Mouse (Mus musculus) testis, adult 2 months (tissue): Measurements from ENCODE around the gene Wdr73. TPM values are rescaled to one million over a fixed set of nuclear protein-coding genes. Genes with fewer than 3 reads are reported as not detected.

ENCODE experiments used
- H3K27ac ChIP-seq: fragments of 200-500 bp; 2 replicates; pipeline ENCODE4 v1.5.1; 2012; ENCODE audit warnings: low read depth, low read length; ENCODE audit not compliant: control insufficient read depth, insufficient read depth
- H3K27me3 ChIP-seq: fragments of 200-500 bp; 2 replicates; pipeline ENCODE4 v1.6.1; 2012; ENCODE audit warnings: mild to moderate bottlenecking, low read length, moderate library complexity; ENCODE audit not compliant: control insufficient read depth, insufficient read depth
- H3K36me3 ChIP-seq: fragments of 200-500 bp; 2 replicates; pipeline ENCODE4 v1.6.1; 2012; ENCODE audit warnings: mild to moderate bottlenecking, low read length; ENCODE audit not compliant: control insufficient read depth, insufficient read depth
- H3K4me1 ChIP-seq: fragments of 200-500 bp; 2 replicates; pipeline ENCODE4 v1.6.1; 2012; ENCODE audit warnings: low read length; ENCODE audit not compliant: control insufficient read depth, insufficient read depth
- H3K4me3 ChIP-seq: fragments of 200-500 bp; 2 replicates; pipeline ENCODE4 v1.5.1; 2012; ENCODE audit warnings: low read depth, mild to moderate bottlenecking, low read length, moderate library complexity, mixed read lengths; ENCODE audit not compliant: control insufficient read depth
- CTCF ChIP-seq: fragments of 200-500 bp; IDR thresholded peaks from 2 replicates; pipeline ENCODE4 v1.5.1; 2012; ENCODE audit warnings: low read depth, mild to moderate bottlenecking, inconsistent platforms, low read length, moderate library complexity; ENCODE audit not compliant: control insufficient read depth, insufficient read depth, insufficient replicate concordance
- POLR2A ChIP-seq: fragments of 200-500 bp; IDR thresholded peaks from 2 replicates; pipeline ENCODE4 v1.6.1; 2012; ENCODE audit warnings: low read depth, mild to moderate bottlenecking, inconsistent platforms, low read length, moderate library complexity; ENCODE audit not compliant: control insufficient read depth
- polyA plus RNA-seq: library from polyadenylated mRNA; depleted of rRNA; stranded (reverse); fragments of >200 nt; gene quantifications from 2 replicates; pipeline ENCODE4 v1.2.3, GENCODE M21; 2012

The Wdr73 gene
- polyA plus RNA-seq, 1 experiment, result 16.5 TPM

DNA sequence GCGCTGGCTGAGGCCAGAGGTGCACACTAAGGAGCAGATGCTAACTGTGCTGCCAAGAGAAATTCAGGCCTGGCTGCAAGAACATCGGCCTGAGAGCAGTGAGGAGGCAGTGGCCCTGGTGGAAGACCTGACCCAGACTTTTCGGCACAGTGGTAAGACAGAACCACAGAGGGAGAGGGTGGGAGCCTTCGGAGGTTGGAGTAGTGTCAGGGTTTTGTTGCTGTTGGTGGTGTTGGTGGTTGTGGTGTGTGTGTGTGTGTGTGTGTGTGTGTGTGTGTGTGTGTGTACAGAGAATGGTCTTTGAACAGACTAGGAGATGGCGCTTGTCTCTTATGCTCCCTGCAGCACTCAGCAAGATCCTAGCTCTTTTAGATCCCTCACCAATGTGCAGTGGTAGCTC is 37.5 kb downstream of the Wdr73 start:
- H3K27me3 ChIP-seq, result no peaks in the 10 kb centered on the region
- peak overlapping the region; percentile 69 for H3K4me3 ChIP-seq
- TF ChIP-seq CTCF, result no peak
- TF ChIP-seq POLR2A, result no peak
- peak overlapping the region; percentile 57; the same call in 1 of the 2 replicates for H3K27ac ChIP-seq
- no peaks in the 10 kb centered on the region; the same call in 1 of the 2 replicates for H3K4me1 ChIP-seq
- H3K36me3 ChIP-seq, result peaks cover 5% of the 10 kb centered on the region

DNA sequence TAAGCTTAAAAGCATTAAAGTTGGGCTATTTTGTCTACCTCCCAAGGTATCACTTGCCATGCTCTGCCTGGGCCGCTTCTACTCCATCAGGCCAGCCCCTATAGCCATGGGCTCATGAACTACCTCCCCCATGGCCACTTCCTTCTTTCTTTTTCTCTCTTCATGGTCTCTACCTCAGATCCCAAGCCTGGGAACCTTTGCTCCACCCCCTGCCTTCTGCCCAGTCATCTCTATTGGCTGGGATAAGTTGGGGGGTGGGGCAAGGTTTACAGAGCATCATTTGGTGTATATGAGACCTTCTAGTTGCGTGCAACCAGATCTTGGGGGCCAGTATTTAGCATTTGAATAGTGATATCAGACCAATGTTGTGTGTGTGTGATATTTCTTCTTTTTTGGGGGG is 38.6 kb downstream of the Wdr73 start:
- Histone ChIP-seq H3K27ac (0 out of 2 replicates have a peak overlapping the region, but pooled peaks have one; percentile 27), H3K36me3 (peaks cover 3% of the 10 kb centered on the region), H3K4me1 (no peaks in the 10 kb centered on the region; the same call in 1 of the 2 replicates), H3K27me3 (no peaks in the 10 kb centered on the region), H3K4me3 (peak overlapping the region; percentile 69)
- no peak for TF ChIP-seq CTCF
- no peak for TF ChIP-seq POLR2A

DNA sequence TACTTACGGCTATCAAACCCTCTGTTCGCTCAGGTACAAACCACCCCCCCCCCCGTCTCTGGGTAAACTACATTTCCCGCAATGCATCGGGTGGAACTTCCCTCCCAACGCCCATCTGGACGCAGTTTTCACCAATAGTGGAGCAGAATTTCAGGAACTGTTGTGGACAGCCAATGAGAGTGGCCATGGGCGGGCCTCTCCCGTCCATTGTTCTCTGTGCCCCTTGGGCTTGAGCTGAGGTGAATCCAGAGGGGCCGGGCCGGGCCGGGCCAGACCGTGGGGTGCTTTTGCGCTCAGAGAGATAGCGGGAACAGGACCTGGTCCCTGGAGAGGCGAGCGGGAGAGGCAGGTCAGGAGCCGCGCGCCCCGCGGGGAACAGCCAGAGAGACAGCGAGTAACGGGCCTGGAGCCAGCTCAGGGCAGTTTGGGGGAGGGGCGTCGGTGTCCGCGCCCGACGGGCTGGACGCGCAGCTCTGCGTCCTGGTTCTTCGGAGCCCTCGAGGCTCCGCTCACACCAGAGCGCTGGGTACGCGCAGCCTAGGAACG is 40.3 kb downstream of the Wdr73 start, which contains the start of gene Zscan2:
Zscan2 (plus strand) TSS at position 192 of the 546 bp plus-strand sequence.
- peak within 1 kb of the TSS; percentile 91 for H3K4me3 ChIP-seq
- TF ChIP-seq CTCF (no peak), POLR2A (peak; percentile 58; the same call in 1 of the 2 replicates)
- peaks cover 3% of the 10 kb centered on the region for H3K36me3 ChIP-seq
- H3K27ac ChIP-seq, result peak within 1 kb of the TSS; percentile 100
- H3K4me1 ChIP-seq, result peaks cover 2% of the 10 kb centered on the region; the same call in 1 of the 2 replicates
- H3K27me3 ChIP-seq, result no peaks in the 10 kb centered on the region

DNA sequence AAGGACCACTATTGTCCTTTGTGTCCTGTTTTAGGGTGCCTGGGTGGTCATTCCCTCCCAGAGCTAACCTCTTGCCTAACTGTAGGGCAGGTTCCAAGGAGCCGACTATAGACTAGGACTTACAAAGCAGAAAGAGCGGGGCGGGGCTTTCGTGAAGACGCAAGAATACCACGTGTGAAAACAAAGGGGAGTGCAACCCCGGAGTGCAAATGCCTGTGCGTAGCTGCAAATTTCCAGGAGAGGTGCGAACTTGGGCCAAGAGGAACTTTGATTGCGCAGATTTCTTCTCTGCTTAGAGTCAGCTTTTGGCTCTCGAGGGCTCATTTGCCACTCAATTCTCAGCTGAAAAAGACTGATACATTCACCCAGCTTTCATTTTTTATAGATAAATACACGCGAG is 40.8 kb downstream of the Wdr73 start:
- peak overlapping the region; percentile 91 for H3K4me3 ChIP-seq
- peaks cover 3% of the 10 kb centered on the region for H3K36me3 ChIP-seq
- no peaks in the 10 kb centered on the region for H3K27me3 ChIP-seq
- H3K27ac ChIP-seq, result peak overlapping the region; percentile 100
- TF ChIP-seq POLR2A (no peak), CTCF (no peak)
- H3K4me1 ChIP-seq, result peaks cover 2% of the 10 kb centered on the region; the same call in 1 of the 2 replicates

DNA sequence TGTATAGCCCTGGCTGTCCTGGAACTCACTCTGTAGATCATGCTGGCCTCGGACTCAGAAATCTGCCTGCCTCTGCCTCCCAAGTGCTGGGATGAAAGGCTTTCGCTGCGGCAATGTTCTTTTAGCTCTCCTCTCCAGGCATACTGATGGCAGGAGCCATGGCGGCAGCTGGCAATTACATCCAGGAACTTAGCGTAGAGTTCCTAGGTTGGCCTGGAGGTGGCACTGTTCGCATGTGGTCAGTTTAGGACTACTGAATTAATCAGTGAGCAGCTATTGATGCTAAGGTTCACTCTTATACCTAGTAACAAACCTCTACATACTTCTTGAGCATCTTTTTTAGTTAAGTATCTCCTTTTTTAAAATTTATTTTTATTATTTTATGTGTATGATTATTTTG is 43.9 kb downstream of the Wdr73 start:
- Histone ChIP-seq H3K27me3 (no peaks in the 10 kb centered on the region), H3K4me1 (peaks cover 2% of the 10 kb centered on the region; the same call in 1 of the 2 replicates), H3K36me3 (peaks cover 1% of the 10 kb centered on the region; the same call in 1 of the 2 replicates), H3K4me3 (peak overlapping the region; percentile 74), H3K27ac (peak overlapping the region; percentile 68; the same call in 1 of the 2 replicates)
- TF ChIP-seq POLR2A, result no peak
- TF ChIP-seq CTCF, result peak; percentile 76; the same call in 1 of the 2 replicates

DNA sequence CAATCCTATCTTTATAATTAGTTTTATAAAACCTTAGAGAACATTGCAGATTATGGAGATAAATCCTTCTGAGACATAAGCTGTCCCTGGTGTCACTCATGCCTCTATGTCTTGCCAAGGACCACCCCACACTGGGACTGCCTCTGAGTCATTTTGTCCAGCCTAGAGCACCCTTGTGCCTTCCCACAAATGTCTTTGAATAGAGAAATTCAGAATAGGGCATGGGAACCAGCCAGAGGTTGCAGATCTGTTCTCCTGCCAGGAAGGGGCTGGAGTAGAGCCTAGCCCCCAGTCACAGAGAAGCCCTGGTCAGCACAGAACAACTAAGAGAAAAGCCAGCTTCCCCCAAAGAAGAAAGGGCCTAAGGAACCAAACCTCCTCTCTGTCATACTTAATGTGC is 45.8 kb downstream of the Wdr73 start:
- Histone ChIP-seq H3K4me1 (peaks cover 2% of the 10 kb centered on the region; the same call in 1 of the 2 replicates), H3K27ac (no peak overlapping the region), H3K36me3 (no peaks in the 10 kb centered on the region), H3K27me3 (no peaks in the 10 kb centered on the region), H3K4me3 (no peak overlapping the region)
- TF ChIP-seq CTCF (no peak), POLR2A (no peak)

DNA sequence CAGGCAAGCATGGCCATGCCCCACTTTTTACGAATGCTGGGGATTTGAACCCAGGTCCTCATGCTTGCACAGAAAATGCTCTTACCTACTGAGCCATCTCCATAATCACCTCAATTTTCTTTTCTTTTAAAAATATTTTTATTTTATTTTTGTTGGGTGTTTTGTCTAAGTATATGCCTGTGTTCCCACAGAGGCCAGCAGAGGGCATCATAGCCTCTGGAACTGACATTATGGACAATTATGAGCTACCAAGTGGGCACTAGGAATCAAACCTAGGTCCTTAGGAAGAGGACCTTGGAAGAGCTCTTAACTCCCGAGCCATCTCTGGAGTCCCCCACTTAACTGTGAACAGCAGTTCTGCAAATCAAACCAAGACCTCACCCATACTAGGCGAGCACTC is 47.9 kb downstream of the Wdr73 start:
- Histone ChIP-seq H3K4me1 (peaks cover 2% of the 10 kb centered on the region; the same call in 1 of the 2 replicates), H3K4me3 (no peak overlapping the region), H3K27ac (no peak overlapping the region), H3K36me3 (no peaks in the 10 kb centered on the region), H3K27me3 (no peaks in the 10 kb centered on the region)
- TF ChIP-seq CTCF, result no peak
- no peak for TF ChIP-seq POLR2A
